Mouse (Mus musculus): ENCODE results near the gene Ttll11. TPM values are rescaled to one million over a fixed set of nuclear protein-coding genes. Genes with fewer than 3 reads are reported as not detected.
A peak's percentile ranks its signal among the peaks of the same experiment; 100 is the strongest.

Ttll11 gene
- total RNA-seq, 1 experiment = 0.31 TPM

- DNase-seq (ENCODE audit: low read depth, low spot score) = no peak
These were observed 136.8 kb downstream of the Ttll11 start for GRCm38 (mm10) chr2:35842780-35843474.

GRCm38 (mm10) chr2:35841841-35842420 is 137.8 kb downstream of the Ttll11 start:
- no peak overlapping the region for H3K4me3 ChIP-seq (ENCODE audit: insufficient read depth in 1 of 2, low read depth in 1 of 2, low read length in 2 of 2, poor library complexity in 1 of 2, severe bottlenecking in 1 of 2)
- no peak for DNase-seq (ENCODE audit: low read depth, low spot score)
- in situ Hi-C loops (cut with MboI; ENCODE audit: low sequenced_read_pairs in 2 of 2, unreplicated experiment in 2 of 2) = no loop called here
- H3K36me3 ChIP-seq (ENCODE audit: control insufficient read depth, insufficient read depth, low read length, poor library complexity, severe bottlenecking) = no peaks in the 10 kb centered on the region
- peaks cover 6 to 14% of the 10 kb centered on the region in 2 experiments; a peak in 3 of 4 replicates for H3K4me1 ChIP-seq (ENCODE audit: control insufficient read depth in 2 of 2, insufficient read depth in 2 of 2, low read length in 2 of 2, poor library complexity in 1 of 2)
- H3K9ac ChIP-seq (ENCODE audit: insufficient read depth, low read depth, low read length, poor library complexity, severe bottlenecking) = no peak overlapping the region
- no peak overlapping the region for H3K27ac ChIP-seq (ENCODE audit: insufficient read depth, low read depth, low read length, poor library complexity, severe bottlenecking)
- TF ChIP-seq HCFC1 (IDR thresholded peaks at IDR 0.05; ENCODE audit: borderline replicate concordance, insufficient read depth, low read length) (no peak), ZNF384 (IDR thresholded peaks at IDR 0.05; ENCODE audit: low read depth, low read length) (no peak), MAFK (IDR thresholded peaks at IDR 0.05; ENCODE audit: insufficient read depth, low read depth, low read length) (no peak), CHD2 (IDR thresholded peaks at IDR 0.05; ENCODE audit: low read depth, low read length) (no peak), ZC3H11A (IDR thresholded peaks at IDR 0.05; ENCODE audit: borderline replicate concordance, low read depth, low read length) (no peak)
- H3K9me3 ChIP-seq (ENCODE audit: control insufficient read depth, insufficient read depth, low read depth, low read length) = no peaks in the 10 kb centered on the region; the same call in 1 of the 2 replicates

More at GRCm38 (mm10) chr2:35842780-35843474, 136.8 kb downstream of the Ttll11 start:
- Histone ChIP-seq H3K9ac (ENCODE audit: insufficient read depth, low read depth, low read length, poor library complexity, severe bottlenecking) (no peak overlapping the region), H3K27ac (ENCODE audit: insufficient read depth, low read depth, low read length, poor library complexity, severe bottlenecking) (no peak overlapping the region), H3K4me1 (ENCODE audit: control insufficient read depth in 2 of 2, insufficient read depth in 2 of 2, low read length in 2 of 2, poor library complexity in 1 of 2) (peaks cover 6 to 14% of the 10 kb centered on the region in 2 experiments; a peak in 3 of 4 replicates), H3K9me3 (ENCODE audit: control insufficient read depth, insufficient read depth, low read depth, low read length) (no peaks in the 10 kb centered on the region), H3K4me3 (ENCODE audit: insufficient read depth in 1 of 2, low read depth in 1 of 2, low read length in 2 of 2, poor library complexity in 1 of 2, severe bottlenecking in 1 of 2) (no peak overlapping the region), H3K36me3 (ENCODE audit: control insufficient read depth, insufficient read depth, low read length, poor library complexity, severe bottlenecking) (no peaks in the 10 kb centered on the region)
- in situ Hi-C loops (cut with MboI; ENCODE audit: low sequenced_read_pairs in 2 of 2, unreplicated experiment in 2 of 2) = no loop called here
- TF ChIP-seq MAFK (IDR thresholded peaks at IDR 0.05; ENCODE audit: insufficient read depth, low read depth, low read length) = no peak
- peak; percentile 65; the same call in 1 of the 2 replicates for TF ChIP-seq ZNF384 (IDR thresholded peaks at IDR 0.05; ENCODE audit: low read depth, low read length)

GRCm38 (mm10) chr2:35840956-35841816 is 138.5 kb downstream of the Ttll11 start:
- DNase-seq (ENCODE audit: low read depth, low spot score) = no peak
- peaks cover 6 to 14% of the 10 kb centered on the region in 2 experiments; a peak in 3 of 4 replicates for H3K4me1 ChIP-seq (ENCODE audit: control insufficient read depth in 2 of 2, insufficient read depth in 2 of 2, low read length in 2 of 2, poor library complexity in 1 of 2)
- no peaks in the 10 kb centered on the region; the same call in 1 of the 2 replicates for H3K9me3 ChIP-seq (ENCODE audit: control insufficient read depth, insufficient read depth, low read depth, low read length)
- TF ChIP-seq CHD2 (IDR thresholded peaks at IDR 0.05; ENCODE audit: low read depth, low read length) (no peak), HCFC1 (IDR thresholded peaks at IDR 0.05; ENCODE audit: borderline replicate concordance, insufficient read depth, low read length) (no peak), ZC3H11A (IDR thresholded peaks at IDR 0.05; ENCODE audit: borderline replicate concordance, low read depth, low read length) (no peak), ZNF384 (IDR thresholded peaks at IDR 0.05; ENCODE audit: low read depth, low read length) (no peak), MAFK (IDR thresholded peaks at IDR 0.05; ENCODE audit: insufficient read depth, low read depth, low read length) (no peak)
- in situ Hi-C loops (cut with MboI; ENCODE audit: low sequenced_read_pairs in 2 of 2, unreplicated experiment in 2 of 2) = no loop called here
- H3K27ac ChIP-seq (ENCODE audit: insufficient read depth, low read depth, low read length, poor library complexity, severe bottlenecking) = no peak overlapping the region
- no peaks in the 10 kb centered on the region for H3K36me3 ChIP-seq (ENCODE audit: control insufficient read depth, insufficient read depth, low read length, poor library complexity, severe bottlenecking)
- no peak overlapping the region for H3K9ac ChIP-seq (ENCODE audit: insufficient read depth, low read depth, low read length, poor library complexity, severe bottlenecking)
- no peak overlapping the region for H3K4me3 ChIP-seq (ENCODE audit: insufficient read depth in 1 of 2, low read depth in 1 of 2, low read length in 2 of 2, poor library complexity in 1 of 2, severe bottlenecking in 1 of 2)

DNA sequence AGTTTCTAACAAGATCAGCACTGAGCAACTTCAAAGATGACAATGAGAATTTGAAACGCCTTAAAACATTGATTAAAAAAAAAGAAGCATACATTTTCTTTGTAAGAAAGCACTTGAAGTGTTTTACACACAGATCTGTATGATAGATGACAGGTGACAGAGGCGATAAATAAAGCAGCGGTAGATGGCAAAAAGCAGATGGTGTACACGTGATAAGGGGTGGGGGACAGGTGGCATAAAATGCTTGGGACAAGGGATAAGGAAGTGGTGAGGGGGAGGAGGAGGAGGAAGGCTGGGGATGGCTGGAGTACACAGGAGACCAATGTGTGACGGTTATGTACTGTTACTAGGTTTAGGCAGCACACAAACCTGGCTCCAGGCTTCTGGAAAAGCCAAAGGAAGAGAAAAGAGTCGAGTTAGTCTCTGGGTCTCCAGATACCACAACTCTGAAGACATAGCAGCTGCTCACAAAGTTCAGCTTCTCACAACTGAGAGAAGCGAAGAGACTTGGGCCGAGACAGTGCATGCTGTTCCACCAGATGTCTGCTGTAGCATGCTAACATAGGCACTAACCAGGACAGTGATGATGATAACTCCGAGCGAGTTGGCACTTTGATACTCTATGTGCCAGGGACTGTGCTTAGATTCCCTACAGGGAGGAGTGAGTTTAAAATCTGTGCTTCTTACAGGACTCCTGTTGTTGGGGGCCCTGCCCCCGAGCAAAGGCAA is 140.8 kb downstream of the Ttll11 start:
- no peak overlapping the region for H3K27ac ChIP-seq (ENCODE audit: insufficient read depth, low read depth, low read length, poor library complexity, severe bottlenecking)
- in situ Hi-C loops (cut with MboI; ENCODE audit: low sequenced_read_pairs in 2 of 2, unreplicated experiment in 2 of 2) = no loop called here
- H3K9ac ChIP-seq (ENCODE audit: insufficient read depth, low read depth, low read length, poor library complexity, severe bottlenecking) = no peak overlapping the region
- peaks cover 1 to 7% of the 10 kb centered on the region in 2 experiments; a peak in 2 of 4 replicates for H3K4me1 ChIP-seq (ENCODE audit: control insufficient read depth in 2 of 2, insufficient read depth in 2 of 2, low read length in 2 of 2, poor library complexity in 1 of 2)
- H3K9me3 ChIP-seq (ENCODE audit: control insufficient read depth, insufficient read depth, low read depth, low read length) = no peaks in the 10 kb centered on the region; the same call in 1 of the 2 replicates
- no peaks in the 10 kb centered on the region for H3K36me3 ChIP-seq (ENCODE audit: control insufficient read depth, insufficient read depth, low read length, poor library complexity, severe bottlenecking)
- H3K4me3 ChIP-seq (ENCODE audit: insufficient read depth in 1 of 2, low read depth in 1 of 2, low read length in 2 of 2, poor library complexity in 1 of 2, severe bottlenecking in 1 of 2) = no peak overlapping the region
- DNase-seq (ENCODE audit: low read depth, low spot score) = no peak
- TF ChIP-seq HCFC1 (IDR thresholded peaks at IDR 0.05; ENCODE audit: borderline replicate concordance, insufficient read depth, low read length) (no peak), MAFK (IDR thresholded peaks at IDR 0.05; ENCODE audit: insufficient read depth, low read depth, low read length) (no peak), ZNF384 (IDR thresholded peaks at IDR 0.05; ENCODE audit: low read depth, low read length) (no peak), CHD2 (IDR thresholded peaks at IDR 0.05; ENCODE audit: low read depth, low read length) (no peak), ZC3H11A (IDR thresholded peaks at IDR 0.05; ENCODE audit: borderline replicate concordance, low read depth, low read length) (no peak)
